Mouse (Mus musculus) left cerebral cortex, postnatal 4 days (tissue): Measurements from ENCODE around the gene Heg1. TPM values are rescaled to one million over a fixed set of nuclear protein-coding genes. Genes with fewer than 3 reads are reported as not detected.

Source experiments
- DNase-seq: peaks from one replicate; pipeline ENCODE4 v3.0.0-alpha.2; 2022
- intact Hi-C: fragments of 180-260 bp; cut with DNase I; formaldehyde crosslinking; loops from one replicate; pipeline ENCODE4 v1.15.1; 2025
- total RNA-seq, 2 experiments: library from RNA; stranded (reverse); gene quantifications; 2 replicates each; pipeline ENCODE4 v1.2.3; 2021

Gene Heg1
- total RNA-seq, 2 experiments from 2014 or later: 22.5 to 23.0 TPM

DNA sequence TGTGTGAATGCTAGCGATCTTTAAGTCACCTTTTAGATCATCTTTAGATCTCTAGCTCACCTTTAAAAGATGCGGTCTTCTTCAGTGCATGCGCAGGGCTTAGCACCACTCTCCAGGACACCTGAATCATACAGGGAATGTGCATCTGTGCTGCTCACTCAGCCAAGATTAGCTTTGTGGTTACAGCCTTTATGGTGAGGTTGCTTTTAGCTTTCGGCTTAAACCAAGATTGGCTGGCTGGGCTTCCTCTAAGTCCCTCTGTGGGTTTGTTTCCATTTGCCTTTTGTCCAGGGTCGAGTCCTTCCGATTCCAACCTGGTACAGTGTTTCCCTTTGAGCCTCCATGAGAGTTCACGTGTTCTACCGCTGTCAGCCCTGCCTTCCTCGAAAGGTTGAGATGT, 20.1 kb downstream of the Heg1 start:
- no peak for DNase-seq
- intact Hi-C loops: no loop called here

DNA sequence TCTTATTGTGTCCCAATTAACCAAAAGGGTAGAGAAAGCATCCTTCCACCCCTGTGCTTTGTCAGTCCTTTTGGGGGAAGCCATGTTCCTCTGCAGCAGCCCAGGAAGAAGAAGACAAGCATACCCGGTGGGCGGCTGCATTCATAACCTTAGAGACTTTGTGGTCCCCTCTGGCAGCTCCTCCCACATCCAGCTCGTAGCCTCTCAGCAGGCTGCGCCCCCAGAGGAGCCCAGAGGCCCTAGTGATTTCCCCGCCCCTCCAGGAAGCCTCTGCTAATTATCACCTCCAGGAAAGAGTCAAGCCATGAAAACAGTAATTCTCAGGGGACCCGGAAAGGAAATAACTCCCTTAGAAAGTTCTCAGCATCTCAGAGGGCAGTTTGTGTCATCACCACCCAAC, 21.1 kb downstream of the Heg1 start:
- DNase-seq: no peak

DNA sequence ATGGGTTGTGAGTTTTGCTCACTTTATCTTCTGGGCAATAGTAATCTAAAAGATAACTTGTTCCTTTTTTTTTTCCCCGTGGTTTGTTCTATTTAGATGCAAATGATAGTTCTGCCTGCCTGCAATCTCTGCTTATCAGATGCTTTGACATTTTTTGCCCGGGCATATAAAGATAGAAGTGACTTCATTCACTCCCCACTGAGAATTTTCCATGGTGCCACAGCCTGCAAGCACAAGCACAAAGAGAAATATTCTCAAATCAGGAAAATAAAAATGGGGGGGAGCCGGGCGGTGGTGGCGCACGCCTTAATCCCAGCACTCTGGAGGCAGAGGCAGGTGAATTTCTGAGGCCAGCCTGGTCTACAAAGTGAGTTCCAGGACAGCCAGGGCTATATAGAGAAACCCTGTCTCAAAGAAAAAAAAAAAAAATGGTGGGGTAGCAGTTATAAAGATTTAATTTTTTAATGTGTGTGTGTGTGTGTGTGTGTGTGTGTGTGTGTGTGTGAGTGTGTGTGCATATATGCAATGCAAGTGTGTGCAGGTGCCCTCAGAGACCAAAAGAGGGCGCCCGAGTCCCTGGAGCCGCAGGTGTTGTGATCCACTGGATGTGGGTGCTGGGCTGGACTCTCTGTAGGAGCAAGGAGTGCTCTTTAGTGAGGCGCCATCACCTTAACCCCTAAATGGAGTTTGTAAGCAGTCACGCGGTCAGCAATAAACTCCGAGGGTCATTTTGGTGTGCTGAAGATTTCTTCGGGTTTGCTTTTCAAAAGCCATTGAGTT, 22.1 kb downstream of the Heg1 start:
- DNase-seq: no peak
- intact Hi-C loops: no loop called here

More for the DNA sequence above, 21.1 kb downstream of the Heg1 start:
- intact Hi-C loops: no loop called here

DNA sequence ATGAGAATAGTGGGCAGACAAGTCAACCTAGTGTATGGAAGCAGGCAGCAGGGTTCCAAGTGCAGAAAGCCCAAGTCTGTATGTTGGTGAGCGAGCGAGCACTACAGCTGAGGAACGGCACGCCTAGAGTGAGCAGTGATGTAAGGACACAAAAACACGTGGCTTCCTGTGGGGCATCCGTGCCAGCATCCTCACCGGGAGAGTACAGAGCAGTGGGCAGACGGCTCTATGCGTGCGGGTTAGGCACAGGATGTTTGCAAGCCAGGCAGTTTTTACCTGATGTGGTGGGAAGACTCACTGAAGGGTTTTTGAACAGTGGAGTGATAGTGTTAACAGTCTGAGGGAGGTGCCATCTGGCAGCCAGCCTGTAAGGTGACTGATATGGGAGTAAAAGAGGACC, 23.9 kb downstream of the Heg1 start:
- intact Hi-C loops: no loop called here
- no peak for DNase-seq

DNA sequence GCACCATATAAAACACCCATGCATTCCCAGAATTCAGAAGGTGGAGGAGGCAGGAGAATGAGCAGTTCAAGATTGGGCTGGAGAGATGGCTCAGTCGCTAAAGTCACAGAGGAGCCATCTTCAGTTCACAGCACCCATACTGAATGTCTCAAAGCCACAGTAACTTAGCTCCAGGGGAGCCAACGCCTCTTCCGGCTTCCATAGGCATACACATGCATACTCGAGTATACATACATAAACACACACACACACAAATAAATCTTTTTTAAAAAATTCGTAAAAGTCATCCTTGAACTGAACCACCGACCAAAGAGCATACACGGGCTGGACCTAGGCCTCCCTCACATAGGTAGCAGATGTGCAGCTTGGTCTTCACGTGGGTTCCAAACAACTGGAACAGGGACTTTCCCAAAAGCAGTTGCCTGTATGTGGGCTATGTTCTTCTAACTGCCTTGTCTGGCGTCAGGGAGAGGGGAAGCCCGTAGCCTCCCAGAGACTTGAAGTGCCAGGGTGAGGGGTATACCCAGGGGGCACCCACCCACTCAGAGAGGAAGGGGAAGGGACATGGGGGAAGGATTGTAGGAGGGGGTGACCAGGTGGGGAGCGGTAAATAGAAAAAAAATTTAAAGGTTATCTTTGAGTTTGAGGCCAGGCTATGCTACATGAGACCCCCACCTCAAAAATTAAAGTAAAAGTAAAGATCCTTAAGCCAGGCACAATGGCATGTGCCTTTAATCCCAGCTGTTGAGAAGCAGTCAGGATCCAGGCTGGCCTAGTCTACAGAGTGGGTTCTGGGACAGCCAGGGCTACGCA, 24.6 kb downstream of the Heg1 start:
- intact Hi-C loops: no loop called here
- DNase-seq: no peak

DNA sequence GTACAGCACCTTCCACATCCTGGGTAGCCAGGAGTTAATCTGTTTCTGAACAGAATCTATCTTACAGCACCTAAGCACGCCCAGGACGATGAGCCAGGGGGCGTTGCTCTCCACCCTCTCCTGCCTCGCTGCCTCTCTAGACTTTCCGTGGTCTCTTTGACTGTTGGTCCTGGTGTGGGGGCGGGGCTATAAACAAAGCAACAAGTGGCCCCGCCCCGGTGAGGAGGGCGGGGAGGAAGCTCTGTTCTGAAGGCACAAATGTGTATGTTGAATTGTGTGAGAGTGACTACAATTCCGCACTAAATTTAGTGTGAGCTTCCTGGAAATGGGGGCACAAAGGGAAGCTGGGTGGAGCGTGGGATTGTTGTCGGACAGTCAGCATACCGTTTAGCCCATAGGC, 30.1 kb downstream of the Heg1 start:
- DNase-seq: no peak
- intact Hi-C loops: no loop called here

DNA sequence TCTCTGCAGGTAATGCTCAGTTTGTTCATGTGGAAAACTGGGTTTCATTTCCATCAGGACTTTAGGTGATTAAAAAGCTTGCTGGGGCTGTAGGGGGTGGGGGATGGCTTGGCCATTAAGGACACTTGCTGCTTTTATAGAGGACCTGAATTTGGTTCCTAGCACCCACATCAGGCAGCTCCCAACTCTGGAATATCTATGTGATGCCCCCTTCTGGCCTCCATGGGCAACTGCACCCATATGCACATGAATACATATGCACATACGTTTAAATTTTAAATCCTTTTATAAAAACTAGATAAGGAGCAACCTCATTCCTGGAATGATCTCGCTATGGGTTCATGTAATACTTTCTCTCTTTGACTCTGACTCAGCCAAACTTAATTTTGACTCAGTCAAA, 39.1 kb downstream of the Heg1 start:
- DNase-seq: no peak

DNA sequence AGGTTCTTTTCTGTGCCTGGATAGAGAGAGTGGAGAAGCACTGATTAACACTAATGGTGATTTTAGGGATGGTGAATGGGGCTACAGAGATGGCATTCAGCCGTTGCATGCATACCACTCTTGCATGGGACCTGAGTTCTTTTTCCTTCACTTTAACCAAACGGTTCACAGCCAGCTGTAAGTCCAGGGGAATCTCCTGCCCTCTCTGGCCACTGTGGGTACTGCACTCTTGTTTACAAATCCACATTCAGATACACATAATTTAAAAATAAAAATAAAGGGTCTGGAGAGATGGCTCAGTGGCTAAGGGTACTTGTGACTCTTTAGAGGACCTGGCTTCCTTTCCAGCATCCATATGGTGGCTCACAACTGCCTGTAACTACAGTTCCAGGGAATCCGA, 39.8 kb downstream of the Heg1 start:
- intact Hi-C loops: no loop called here
- no peak for DNase-seq

More for the DNA sequence above, 39.1 kb downstream of the Heg1 start:
- intact Hi-C loops: no loop called here

DNA sequence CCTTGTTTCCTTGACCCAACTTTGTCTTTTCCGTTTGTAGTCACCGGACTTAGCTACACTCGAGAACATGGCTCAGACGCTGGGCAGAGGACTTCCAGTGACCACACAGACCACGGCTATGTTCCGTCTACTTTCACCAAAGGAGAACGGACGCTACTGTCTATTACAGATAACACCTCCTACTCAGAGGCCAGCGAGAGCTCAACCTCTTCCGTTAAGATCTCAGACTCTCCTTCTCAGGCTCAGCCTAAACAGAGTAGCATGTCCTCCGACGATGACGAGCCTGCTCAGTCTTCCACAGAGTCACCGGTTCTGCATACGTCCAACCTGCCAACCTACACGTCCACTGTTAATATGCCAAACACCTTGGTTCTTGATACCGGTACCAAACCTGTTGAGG, 42.1 kb downstream of the Heg1 start:
- intact Hi-C loops: no loop called here
- no peak for DNase-seq

DNA sequence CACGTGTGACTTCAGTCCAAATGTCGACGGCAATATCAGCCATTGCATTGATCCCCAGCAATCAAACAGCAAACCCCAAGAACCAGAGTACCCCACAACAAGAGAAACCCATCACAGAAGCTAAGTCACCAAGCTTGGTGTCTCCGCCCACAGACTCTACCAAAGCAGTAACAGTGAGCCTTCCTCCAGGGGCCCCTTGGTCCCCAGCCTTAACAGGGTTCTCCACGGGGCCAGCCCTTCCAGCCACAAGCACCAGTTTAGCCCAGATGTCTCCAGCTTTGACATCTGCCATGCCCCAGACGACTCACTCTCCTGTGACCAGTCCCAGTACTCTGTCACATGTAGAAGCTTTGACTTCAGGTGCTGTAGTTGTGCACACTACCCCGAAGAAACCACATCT, 42.7 kb downstream of the Heg1 start:
- intact Hi-C loops: no loop called here
- DNase-seq: no peak

DNA sequence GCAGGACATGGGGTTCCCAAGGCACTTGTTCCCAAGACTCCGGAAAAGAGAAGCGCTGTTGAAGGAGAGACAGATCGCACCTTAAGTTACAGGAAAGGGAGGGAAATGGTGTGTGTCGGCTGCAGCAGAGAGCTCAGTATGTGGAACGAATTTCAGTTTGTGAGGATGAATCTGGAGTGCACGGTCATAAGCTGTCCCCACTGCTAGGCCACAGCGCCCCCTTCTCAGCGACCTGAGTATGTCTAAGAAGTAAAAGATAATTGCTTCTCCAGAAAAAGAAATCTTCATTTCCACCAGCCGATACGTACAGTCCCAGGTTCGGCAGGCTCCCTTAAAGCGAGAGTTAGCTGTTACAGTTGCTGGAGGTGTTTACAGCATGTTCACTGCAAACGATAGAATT, 44.3 kb downstream of the Heg1 start:
- intact Hi-C loops: no loop called here

DNA sequence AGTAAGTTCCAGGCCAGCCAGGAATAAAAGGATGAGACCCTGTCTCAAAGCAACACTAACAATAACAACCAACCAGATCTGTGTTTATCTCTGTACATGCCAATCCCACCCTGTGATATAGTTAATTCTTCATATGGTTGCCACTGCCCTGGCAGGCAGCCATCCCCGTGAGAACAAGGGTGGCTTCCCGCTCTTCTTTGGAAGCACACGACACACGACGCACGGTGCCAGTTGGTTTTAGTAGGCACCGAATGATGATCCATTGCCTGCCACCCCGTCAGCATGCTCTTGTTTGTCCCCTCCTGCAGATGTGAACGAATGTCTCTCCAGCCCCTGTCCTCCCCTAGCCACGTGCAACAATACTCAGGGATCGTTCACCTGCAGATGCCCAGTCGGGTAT, 47.1 kb downstream of the Heg1 start:
- peak; percentile 61 for DNase-seq
- intact Hi-C loops: no loop called here

More for the DNA sequence above, 44.3 kb downstream of the Heg1 start:
- DNase-seq: no peak

DNA sequence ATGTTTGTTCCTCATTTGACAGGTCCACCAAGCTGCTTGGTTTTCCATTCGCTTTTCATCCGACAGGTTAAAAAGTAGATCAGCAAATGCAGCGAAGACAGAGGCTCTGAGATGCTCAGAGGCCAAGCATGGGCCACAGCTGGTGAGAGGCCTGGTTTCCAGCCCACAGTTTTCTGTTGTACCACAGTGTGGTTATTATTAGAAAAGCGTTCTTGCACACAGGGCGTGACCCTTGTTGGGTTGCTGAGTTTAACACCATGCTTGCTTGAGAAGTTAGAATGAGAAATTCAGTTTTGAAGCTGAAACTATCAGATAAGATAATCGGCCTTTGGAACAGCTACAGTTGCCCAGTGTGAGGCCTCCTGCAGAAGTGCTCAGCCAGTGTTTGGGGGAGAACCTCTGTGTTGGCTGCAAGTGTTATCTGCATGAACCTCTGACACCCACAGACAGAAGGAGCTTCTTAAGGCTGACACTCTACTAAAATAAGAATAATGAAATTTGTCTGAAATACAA, 48.1 kb downstream of the Heg1 start:
- intact Hi-C loops: no loop called here
- no peak for DNase-seq

DNA sequence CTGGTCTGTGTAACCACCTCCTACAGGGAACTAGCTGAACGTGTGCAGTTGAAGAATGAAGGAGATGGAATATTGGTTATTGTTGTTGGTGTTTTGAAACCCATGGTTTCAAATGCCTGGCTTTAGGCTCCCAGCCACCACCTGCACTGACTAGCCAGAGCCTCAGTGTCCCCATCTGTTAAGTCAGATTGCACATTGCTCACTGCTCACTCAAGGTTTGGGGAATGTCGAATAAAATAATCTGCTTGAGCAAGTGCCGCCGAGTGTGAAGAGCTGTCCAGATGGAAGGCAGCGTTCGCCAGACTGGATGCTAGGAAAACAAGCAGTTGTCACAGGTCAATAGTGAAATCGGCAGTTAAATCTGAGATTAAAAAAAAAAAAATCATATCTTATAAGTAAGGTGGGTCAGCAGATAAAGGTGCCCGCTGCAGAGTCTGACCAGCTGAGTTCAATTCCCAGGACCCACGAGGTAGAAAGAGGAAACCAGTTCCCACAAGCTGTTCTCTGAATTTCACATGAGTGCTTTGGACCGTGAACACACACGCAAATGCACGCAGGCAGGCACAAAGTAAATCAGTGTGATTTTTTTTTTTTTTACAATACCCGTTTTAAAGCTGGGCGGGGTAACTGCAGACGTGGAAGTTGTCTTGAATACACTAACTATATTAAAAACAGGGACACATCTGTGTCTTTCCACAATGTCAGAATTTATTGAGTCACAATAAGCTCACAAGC, 48.8 kb downstream of the Heg1 start:
- peak; percentile 68 for DNase-seq
- intact Hi-C loops: no loop called here

DNA sequence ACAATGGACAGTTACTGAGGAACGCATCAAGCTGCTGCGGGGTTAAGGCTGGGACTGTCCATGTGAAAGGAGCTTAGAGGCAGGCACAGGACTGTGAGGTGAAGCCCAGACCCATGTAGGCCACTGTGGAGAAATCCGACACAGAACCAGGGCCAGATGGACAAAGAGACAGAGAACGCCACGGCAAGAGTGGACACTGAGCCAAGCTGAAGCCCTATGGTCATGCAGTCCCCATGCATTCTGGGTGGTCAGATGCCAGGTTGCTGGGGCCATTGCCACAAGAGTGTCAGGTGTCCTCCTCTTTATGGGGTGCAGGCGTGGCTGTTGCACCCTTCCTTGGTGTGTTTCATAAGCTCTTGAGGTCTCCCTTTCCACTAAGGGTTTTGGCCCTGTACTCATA, 49.7 kb downstream of the Heg1 start:
- intact Hi-C loops: no loop called here
- DNase-seq: peak; percentile 60

DNA sequence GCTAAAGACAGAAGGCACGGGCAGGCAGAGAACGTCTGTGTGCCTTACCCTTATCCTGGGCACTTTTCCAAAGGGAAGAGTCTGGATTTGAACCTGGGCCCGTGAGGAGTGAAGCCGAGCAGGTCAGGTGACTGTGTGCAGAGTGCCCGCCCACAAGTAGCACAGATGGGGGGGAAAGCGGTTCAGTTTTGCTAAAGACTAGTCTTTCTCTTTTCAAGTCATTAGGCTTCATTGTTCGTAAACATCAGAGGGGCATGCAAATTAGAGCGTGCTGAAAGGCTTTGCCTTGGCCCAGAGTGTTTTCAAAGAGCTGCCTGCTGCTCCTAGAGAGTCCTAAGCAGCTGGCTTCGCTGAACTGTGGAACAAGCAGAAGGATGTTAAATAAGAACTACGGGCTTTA, 50.4 kb downstream of the Heg1 start:
- intact Hi-C loops: no loop called here
- peak; percentile 73 for DNase-seq

DNA sequence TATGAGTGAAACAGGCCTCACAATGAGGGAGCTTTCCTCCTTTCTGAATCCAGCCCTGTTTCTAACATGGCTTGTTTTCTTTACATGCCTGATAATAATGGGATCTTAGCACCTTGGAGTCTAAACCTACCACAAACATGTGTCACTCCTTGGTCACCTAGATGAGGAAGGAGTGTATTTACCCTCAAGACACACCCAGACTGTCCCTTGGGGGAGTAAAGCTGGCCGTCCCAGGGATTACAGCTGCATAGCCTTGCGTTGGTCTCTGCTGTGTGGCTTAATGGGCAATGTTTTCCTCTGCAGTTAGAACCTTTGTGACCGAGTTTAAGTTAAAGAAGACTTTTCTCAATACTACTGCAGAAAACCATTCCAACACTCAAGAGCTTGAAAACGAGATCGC, 51.1 kb downstream of the Heg1 start:
- no peak for DNase-seq
- intact Hi-C loops: no loop called here

DNA sequence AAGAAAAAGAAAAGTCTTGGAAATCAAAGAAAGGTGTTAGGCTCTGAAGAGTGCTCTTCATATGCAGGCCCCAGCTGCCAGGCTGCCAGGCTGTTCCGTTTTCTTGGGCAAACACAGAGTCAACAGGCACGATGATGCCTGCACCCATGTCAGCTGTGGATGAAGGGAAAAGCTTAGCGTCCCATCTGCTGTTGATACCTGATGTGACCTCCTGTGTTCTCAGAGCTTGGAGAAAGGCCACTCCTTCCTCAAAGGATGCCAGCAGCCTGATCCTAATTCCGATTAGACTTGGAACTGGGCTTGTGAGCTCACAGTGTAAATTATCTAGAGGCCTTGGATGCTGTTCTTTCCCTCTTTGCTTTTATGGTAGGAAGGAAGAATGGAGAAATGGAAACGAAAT, 51.6 kb downstream of the Heg1 start:
- peak; percentile 56 for DNase-seq
- intact Hi-C loops: no loop called here

DNA sequence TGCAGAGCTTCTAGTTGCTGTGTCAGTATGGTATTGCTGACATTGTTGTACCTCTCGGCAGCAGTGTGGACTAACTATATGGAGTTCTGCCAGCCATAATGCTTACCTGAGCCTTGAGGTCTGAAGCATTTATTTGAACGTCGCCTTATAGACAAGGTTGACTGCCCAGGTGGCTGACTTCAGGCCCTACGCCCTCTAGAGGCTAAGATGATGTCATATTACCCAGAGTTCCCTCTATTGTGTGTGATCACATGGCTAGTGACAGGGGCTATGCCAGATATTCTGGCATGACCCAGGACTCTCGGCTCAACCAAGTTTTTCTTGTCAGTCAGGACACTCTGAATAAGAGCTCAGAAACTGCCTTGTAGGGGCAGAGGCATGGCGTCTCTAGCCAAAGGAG, 52.6 kb downstream of the Heg1 start:
- DNase-seq: no peak
- intact Hi-C loops: no loop called here

DNA sequence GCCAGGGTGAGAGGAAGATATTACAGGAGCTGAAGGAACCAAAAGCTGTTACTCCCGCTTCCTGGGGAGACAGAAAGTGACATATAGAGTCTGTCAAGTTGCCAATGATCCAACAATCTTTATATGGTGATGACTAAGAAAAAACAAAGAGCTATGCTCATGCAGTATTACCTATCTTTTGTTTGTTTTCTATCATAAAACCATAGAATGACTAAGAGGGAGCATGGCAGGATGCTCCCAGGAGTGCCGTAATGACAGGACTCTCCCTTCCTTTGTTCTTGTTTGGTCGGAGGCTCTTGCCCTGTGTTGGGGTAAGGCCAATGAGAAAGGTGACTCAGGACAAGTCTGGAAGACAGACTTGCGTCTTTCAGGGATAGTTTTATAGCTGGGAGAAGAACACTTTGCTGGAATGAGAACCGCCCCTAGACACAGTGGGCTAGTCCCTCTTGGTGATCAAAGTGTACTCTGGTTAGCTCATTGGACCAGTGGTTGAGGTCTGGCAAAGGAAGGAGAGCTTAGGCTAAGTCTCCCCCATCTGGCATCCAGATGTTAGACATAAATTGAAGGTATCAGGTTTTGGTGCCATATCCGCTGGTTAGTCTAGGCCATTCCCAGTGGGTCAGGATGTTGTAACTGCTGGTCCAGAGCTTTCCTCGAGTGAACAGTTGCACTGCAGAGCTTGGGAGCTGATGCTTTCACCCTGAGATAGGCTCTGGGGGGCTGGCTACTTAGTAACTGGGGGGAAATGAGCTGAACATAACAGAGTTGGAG, 55.0 kb downstream of the Heg1 start:
- DNase-seq: no peak
- intact Hi-C loops: no loop called here
